Mouse (Mus musculus) CH12.LX (cell line): ENCODE data around the gene Saal1. TPM values are rescaled to one million over a fixed set of nuclear protein-coding genes. Genes with fewer than 3 reads are reported as not detected.

Source experiments
- DNase-seq: peaks from one replicate; pipeline ENCODE4 v3.0.0-alpha.2; 2013; ENCODE audit errors: extremely low read depth
- H3K27ac ChIP-seq: 2 replicates; pipeline ENCODE4 v1.5.1; 2012; ENCODE audit warnings: low read depth, mild to moderate bottlenecking, control low read depth, moderate library complexity; ENCODE audit not compliant: insufficient read depth
- H3K27me3 ChIP-seq: replicated peaks from 2 replicates; pipeline ENCODE3; 2012; ENCODE audit warnings: inconsistent platforms
- H3K36me3 ChIP-seq, 2 experiments: replicated peaks in 1 of 2; 2 replicates each; pipeline versions ENCODE3 to v1.6.1; 2012; ENCODE audit warnings: inconsistent platforms in 1 of 2, low read length in 1 of 2, mild to moderate bottlenecking in 1 of 2, mixed read lengths in 1 of 2, moderate library complexity in 1 of 2; ENCODE audit not compliant: control insufficient read depth in 1 of 2, insufficient read depth in 1 of 2
- H3K4me1 ChIP-seq, 2 experiments: 2 replicates each; pipeline ENCODE4 v1.6.1; 2012; ENCODE audit warnings: inconsistent platforms in 1 of 2, moderate library complexity in 1 of 2; ENCODE audit not compliant: insufficient read depth in 2 of 2, control insufficient read depth in 1 of 2
- H3K4me2 ChIP-seq: 2 replicates; pipeline ENCODE4 v1.6.1; 2012; ENCODE audit warnings: low read depth, mild to moderate bottlenecking, control low read depth; ENCODE audit not compliant: poor library complexity, insufficient read depth, severe bottlenecking
- H3K4me3 ChIP-seq, 3 experiments: fragments of 150-350 bp in 1 of 3; sonication (generic) in 1 of 3; replicated peaks in 1 of 3; 2 replicates each; pipeline versions ENCODE3 to v1.5.1; 2011 to 2012; ENCODE audit warnings: low read depth in 2 of 3, low read length in 2 of 3, mild to moderate bottlenecking in 2 of 3, moderate library complexity in 2 of 3, control low read depth in 1 of 3, improper control_type of control experiment in 1 of 3, inconsistent platforms in 1 of 3, mixed read lengths in 1 of 3; ENCODE audit not compliant: poor library complexity in 1 of 3
- H3K79me2 ChIP-seq: replicated peaks from 2 replicates; pipeline ENCODE4 v1.6.1; 2012; ENCODE audit warnings: mild to moderate bottlenecking, moderate library complexity; ENCODE audit not compliant: control insufficient read depth, poor library complexity, insufficient read depth, severe bottlenecking; ENCODE audit errors: extremely low read depth
- H3K9ac ChIP-seq: 2 replicates; pipeline ENCODE4 v1.6.1; 2012; ENCODE audit warnings: low read depth, mild to moderate bottlenecking, control low read depth, moderate library complexity; ENCODE audit not compliant: insufficient read depth
- H3K9me3 ChIP-seq: replicated peaks from 2 replicates; pipeline ENCODE3; 2012; ENCODE audit warnings: low read length, inconsistent platforms, mixed read lengths
- BHLHE40 ChIP-seq: IDR thresholded peaks from 2 replicates; pipeline ENCODE4 v1.6.1; 2011; ENCODE audit warnings: mild to moderate bottlenecking, low read depth, low read length, improper control_type of control experiment
- CHD1 ChIP-seq: IDR thresholded peaks from 2 replicates; pipeline ENCODE4 v1.6.1; 2012; ENCODE audit warnings: low read depth, low read length, improper control_type of control experiment, inconsistent platforms
- CHD2 ChIP-seq: IDR thresholded peaks from 2 replicates; pipeline ENCODE4 v1.6.1; 2011; ENCODE audit warnings: low read length, improper control_type of control experiment
- E2F4 ChIP-seq: IDR thresholded peaks from 2 replicates; pipeline ENCODE4 v1.6.1; 2011; ENCODE audit warnings: low read depth, low read length, improper control_type of control experiment; ENCODE audit not compliant: insufficient replicate concordance
- ELF1 ChIP-seq: IDR thresholded peaks from 2 replicates; pipeline ENCODE4 v1.6.1; 2014; ENCODE audit warnings: low read depth, mild to moderate bottlenecking, inconsistent platforms, low read length, improper control_type of control experiment
- EP300 ChIP-seq: IDR thresholded peaks from 2 replicates; pipeline ENCODE4 v1.6.1; 2011; ENCODE audit warnings: low read length, improper control_type of control experiment
- ETS1 ChIP-seq: conservative IDR thresholded peaks from 2 replicates; pipeline ENCODE4 v1.6.1; 2012; ENCODE audit warnings: low read depth, mild to moderate bottlenecking, inconsistent platforms, low read length, improper control_type of control experiment, moderate library complexity
- GABPA ChIP-seq: IDR thresholded peaks from 2 replicates; pipeline ENCODE4 v1.6.1; 2012; ENCODE audit warnings: low read depth, low read length, improper control_type of control experiment, inconsistent platforms; ENCODE audit not compliant: insufficient replicate concordance
- HCFC1 ChIP-seq: IDR thresholded peaks from 2 replicates; pipeline ENCODE4 v1.6.1; 2012; ENCODE audit warnings: low read depth, mild to moderate bottlenecking, inconsistent platforms, low read length, improper control_type of control experiment
- IRF4 ChIP-seq: IDR thresholded peaks from 2 replicates; pipeline ENCODE4 v1.6.1; 2014; ENCODE audit warnings: low read depth, mild to moderate bottlenecking, inconsistent platforms, low read length, improper control_type of control experiment
- KAT2A ChIP-seq: IDR thresholded peaks from 2 replicates; pipeline ENCODE4 v1.6.1; 2012; ENCODE audit warnings: low read length, improper control_type of control experiment, inconsistent platforms; ENCODE audit not compliant: insufficient replicate concordance
- MAFK ChIP-seq: IDR thresholded peaks from 2 replicates; pipeline ENCODE4 v1.6.1; 2011; ENCODE audit warnings: low read length, improper control_type of control experiment; ENCODE audit not compliant: insufficient replicate concordance
- MEF2A ChIP-seq: IDR thresholded peaks from 2 replicates; pipeline ENCODE4 v1.6.1; 2014; ENCODE audit warnings: low read depth, mild to moderate bottlenecking, inconsistent platforms, low read length, improper control_type of control experiment, borderline replicate concordance
- MXI1 ChIP-seq: IDR thresholded peaks from 2 replicates; pipeline ENCODE4 v1.6.1; 2011; ENCODE audit warnings: mild to moderate bottlenecking, low read depth, low read length, improper control_type of control experiment
- NELFE ChIP-seq: IDR thresholded peaks from 2 replicates; pipeline ENCODE4 v1.6.1; 2011; ENCODE audit warnings: low read depth, low read length, improper control_type of control experiment
- NRF1 ChIP-seq: IDR thresholded peaks from 2 replicates; pipeline ENCODE4 v1.6.1; 2014; ENCODE audit warnings: low read depth, mild to moderate bottlenecking, inconsistent platforms, low read length, improper control_type of control experiment, moderate library complexity
- POLR2A ChIP-seq: IDR thresholded peaks from 2 replicates; pipeline ENCODE4 v1.6.1; 2011; ENCODE audit warnings: low read depth, mild to moderate bottlenecking, improper control_type of control experiment, low read length
- RAD21 ChIP-seq: IDR thresholded peaks from 2 replicates; pipeline ENCODE4 v1.6.1; 2011; ENCODE audit warnings: low read depth, mild to moderate bottlenecking, low read length, improper control_type of control experiment, moderate library complexity
- RCOR1 ChIP-seq: conservative IDR thresholded peaks from 2 replicates; pipeline ENCODE4 v1.6.1; 2012; ENCODE audit warnings: low read depth, mild to moderate bottlenecking, inconsistent platforms, low read length, improper control_type of control experiment
- SIN3A ChIP-seq: IDR thresholded peaks from 2 replicates; pipeline ENCODE4 v1.6.1; 2012; ENCODE audit warnings: low read length, improper control_type of control experiment, inconsistent platforms
- SMC3 ChIP-seq: IDR thresholded peaks from 2 replicates; pipeline ENCODE4 v1.6.1; 2011; ENCODE audit warnings: low read depth, low read length, improper control_type of control experiment
- TBP ChIP-seq: conservative IDR thresholded peaks from 2 replicates; pipeline ENCODE4 v1.6.1; 2011; ENCODE audit warnings: low read depth, low read length, improper control_type of control experiment
- TCF12 ChIP-seq: IDR thresholded peaks from 2 replicates; pipeline ENCODE4 v1.6.1; 2014; ENCODE audit warnings: low read depth, mild to moderate bottlenecking, inconsistent platforms, low read length, improper control_type of control experiment
- USF1 ChIP-seq: IDR thresholded peaks from 2 replicates; pipeline ENCODE4 v1.6.1; 2014; ENCODE audit warnings: low read depth, mild to moderate bottlenecking, inconsistent platforms, low read length, improper control_type of control experiment
- USF2 ChIP-seq: conservative IDR thresholded peaks from 2 replicates; pipeline ENCODE4 v1.6.1; 2011; ENCODE audit warnings: low read depth, low read length, improper control_type of control experiment
- ZC3H11A ChIP-seq: IDR thresholded peaks from 2 replicates; pipeline ENCODE4 v1.6.1; 2012; ENCODE audit warnings: low read depth, mild to moderate bottlenecking, inconsistent platforms, low read length, improper control_type of control experiment
- ZMIZ1 ChIP-seq: IDR thresholded peaks from 2 replicates; pipeline ENCODE4 v1.6.1; 2012; ENCODE audit warnings: low read depth, mild to moderate bottlenecking, inconsistent platforms, low read length, improper control_type of control experiment
- ZNF384 ChIP-seq: IDR thresholded peaks from 2 replicates; pipeline ENCODE4 v1.6.1; 2012; ENCODE audit warnings: low read depth, low read length, improper control_type of control experiment, inconsistent platforms
- dilution Hi-C: fragments of 300-500 bp; cut with MboI; formaldehyde crosslinking; loops from 2 replicates; pipeline ENCODE4 v1.14.3; 2020; ENCODE audit warnings: low sequenced_read_pairs; ENCODE audit not compliant: extremely low pct_unique_long_range_greater_than_20kb, extremely low pct_ligation_motif_present
- in situ Hi-C: fragments of 300-500 bp; cut with MboI; formaldehyde crosslinking; loops from 3 replicates; pipeline ENCODE4 v1.14.3; 2019; ENCODE audit warnings: low sequenced_read_pairs, low pct_ligation_motif_present, low pct_unique_long_range_greater_than_20kb, mixed read lengths
- polyA plus RNA-seq: library from polyadenylated mRNA; unstranded; fragments of >175 nt; gene quantifications from 2 replicates; pipeline ENCODE4 v1.2.1, GENCODE M21; 2012; ENCODE audit warnings: low read depth; ENCODE audit not compliant: insufficient read length
- total RNA-seq, 2 experiments: library from RNA; depleted of rRNA; stranded (reverse); fragments of 300-350 nt in 1 of 2; fragments of >200 nt in 1 of 2; gene quantifications; 2 replicates each; pipeline ENCODE4 v1.2.3; 2012 to 2014

The Saal1 gene
- total and polyA plus RNA-seq, 3 experiments, result 15.2 to 24.5 (median 16.6) TPM

DNA sequence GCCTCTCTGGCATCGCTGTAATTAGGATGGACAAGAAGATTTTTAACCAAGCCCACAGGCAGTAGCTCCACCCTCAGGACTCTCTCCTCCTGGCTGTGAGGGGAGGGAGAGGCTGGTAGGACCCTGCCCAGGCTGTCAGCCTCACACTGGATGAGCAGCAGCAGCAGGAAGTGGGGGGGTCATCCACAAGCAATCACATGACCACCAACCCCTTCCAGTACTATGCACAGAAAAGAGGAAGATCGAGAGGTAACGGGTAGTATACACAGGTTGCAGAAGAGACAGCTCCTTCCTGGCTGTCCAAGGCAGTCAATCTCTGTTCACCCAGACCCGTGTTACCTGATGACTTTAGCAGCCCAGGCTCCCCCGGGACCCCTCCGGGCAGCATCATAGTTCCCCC is 1.8 kb upstream of the Saal1 start:
- TF ChIP-seq USF1 (peak; percentile 28; the same call in 1 of the 2 replicates), ELF1 (peak; percentile 28; the same call in 1 of the 2 replicates), KAT2A (no peak), NELFE (no peak), E2F4 (no peak), ETS1 (no peak), POLR2A (0 out of 2 replicates have a peak, but pooled peaks have one; percentile 27), RCOR1 (no peak), TBP (no peak), GABPA (no peak), ZC3H11A (no peak), SMC3 (no peak), RAD21 (no peak), EP300 (no peak), USF2 (no peak), NRF1 (no peak), CHD1 (no peak), MAFK (no peak)
- H3K27ac ChIP-seq, result no peak overlapping the region
- peaks cover 3 to 11% of the 10 kb centered on the region in 2 experiments for H3K36me3 ChIP-seq
- H3K27me3 ChIP-seq, result no peaks in the 10 kb centered on the region
- H3K4me1 ChIP-seq, result peaks cover 3 to 36% of the 10 kb centered on the region in 2 experiments; a peak in 3 of 4 replicates
- H3K4me3 ChIP-seq, result no peak overlapping the region
- H3K79me2 ChIP-seq, result peaks cover 6% of the 10 kb centered on the region; the same call in 1 of the 2 replicates
- H3K4me2 ChIP-seq, result no peak overlapping the region
- peak; percentile 49 for DNase-seq
- no peaks in the 10 kb centered on the region for H3K9me3 ChIP-seq
- H3K9ac ChIP-seq, result no peak overlapping the region
- in situ Hi-C loops, result loop anchor here (5.0 kb wide), 1 partner anchor 55 kb away; no protein-coding TSS in a partner anchor
- dilution Hi-C loops, result no loop called here

DNA sequence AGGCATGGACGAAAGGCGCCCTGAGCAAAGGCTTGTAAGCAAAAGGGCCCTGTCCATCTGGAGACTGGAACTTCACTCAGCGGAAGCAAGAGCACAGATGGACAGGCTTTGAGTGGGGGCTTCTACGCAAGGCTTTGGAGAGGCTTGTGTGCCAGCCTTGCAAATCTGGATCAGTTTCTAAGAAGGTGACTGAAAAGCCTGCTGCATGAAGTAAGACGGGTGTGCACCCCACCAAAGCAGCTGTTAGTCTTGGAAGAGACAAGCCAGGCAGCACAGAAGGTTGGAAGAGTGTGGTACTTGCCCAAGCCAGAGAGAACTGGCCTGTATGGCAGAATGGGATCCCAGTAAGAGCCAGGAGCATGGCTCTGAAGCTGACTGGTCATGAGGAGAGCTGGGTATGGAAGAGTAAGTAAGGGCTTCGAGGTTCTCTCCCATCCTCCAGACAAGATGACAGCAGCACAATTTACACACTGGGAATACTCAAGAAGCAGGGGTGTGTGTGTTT is 9.9 kb downstream of the Saal1 start:
- in situ Hi-C loops, result no loop called here
- dilution Hi-C loops, result no loop called here
- no peaks in the 10 kb centered on the region for H3K27me3 ChIP-seq
- H3K4me1 ChIP-seq, result peaks cover 0 to 12% of the 10 kb centered on the region in 2 experiments; a peak in 2 of 4 replicates
- H3K4me3 ChIP-seq, result no peak overlapping the region
- H3K4me2 ChIP-seq, result no peak overlapping the region
- H3K36me3 ChIP-seq, result peaks cover 68 to 89% of the 10 kb centered on the region in 2 experiments
- H3K9ac ChIP-seq, result no peak overlapping the region
- no peak overlapping the region for H3K27ac ChIP-seq
- no peak for TF ChIP-seq CHD2
- no peak for TF ChIP-seq NELFE
- no peak for TF ChIP-seq E2F4
- no peak for TF ChIP-seq SIN3A
- TF ChIP-seq MXI1, result no peak
- no peak for TF ChIP-seq POLR2A
- TF ChIP-seq MAFK, result no peak
- no peak for TF ChIP-seq ZNF384
- no peak for TF ChIP-seq ETS1
- no peak for TF ChIP-seq BHLHE40
- no peak for TF ChIP-seq TCF12
- no peak for TF ChIP-seq ZC3H11A
- no peak for TF ChIP-seq ELF1
- no peak for TF ChIP-seq IRF4
- TF ChIP-seq MEF2A, result no peak
- no peak for TF ChIP-seq HCFC1
- no peak for TF ChIP-seq RAD21
- no peak for TF ChIP-seq USF2
- TF ChIP-seq ZMIZ1, result no peak
- TF ChIP-seq NRF1, result no peak
- TF ChIP-seq, all 38 proteins: peak for 0
- H3K9me3 ChIP-seq, result no peaks in the 10 kb centered on the region
- 0 out of 2 replicates have a peak, but pooled peaks cover 2% of the 10 kb centered on the region for H3K79me2 ChIP-seq
- no peak for DNase-seq
